Mouse (Mus musculus) G1E (cell line): ENCODE results near the gene Gpx2.

ENCODE experiments used
- CTCF ChIP-seq: IDR thresholded peaks from 2 replicates; pipeline ENCODE4 v1.5.1; 2012; ENCODE audit warnings: low read depth, low read length, inconsistent platforms, mixed read lengths
- TAL1 ChIP-seq: conservative IDR thresholded peaks from 2 replicates; pipeline ENCODE4 v1.6.1; 2012; ENCODE audit warnings: low read depth, low read length, inconsistent platforms, mixed read lengths

DNA sequence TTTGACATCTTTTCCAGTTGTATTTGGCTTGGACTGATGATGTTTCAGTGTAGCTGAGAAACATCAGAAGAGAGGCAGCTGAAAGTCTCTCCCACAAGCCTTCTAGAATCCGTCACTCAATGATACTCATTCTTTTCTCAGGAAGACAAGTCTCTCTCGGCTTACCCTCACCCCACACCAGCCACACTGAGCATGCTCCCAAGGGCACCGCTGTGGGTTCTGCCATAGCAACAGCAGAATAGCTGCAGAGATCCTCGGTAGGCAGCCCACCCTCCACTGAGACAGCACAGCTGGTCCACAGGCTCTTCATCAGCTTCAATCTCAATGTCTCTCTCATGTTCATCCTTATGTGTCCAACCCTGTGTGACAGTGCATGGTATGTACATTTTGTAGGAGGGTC is 29.9 kb upstream of the Gpx2 start:
- TF ChIP-seq TAL1, result no peak
- TF ChIP-seq CTCF, result no peak
